Mouse (Mus musculus): ENCODE measurements around the gene Naaladl1.
"Not testable (repeated sequence)": the region's sequence is repeated elsewhere in the genome, so short reads cannot be mapped to it uniquely, and the experiment has no call there.

The Naaladl1 gene

GRCm38 (mm10) chr19:6127760-6128341 is 22.3 kb downstream of the Naaladl1 start, which contains the start of gene Snx15:
TSS of gene Snx15 (minus strand) at chr19:6128304.
- peak; percentile 99 for DNase-seq (ENCODE audit: low read depth, low spot score)

- DNase-seq (ENCODE audit: low read depth, low spot score): not testable (repeated sequence)
Measured at GRCm38 (mm10) chr19:6130414-6131128, 25.0 kb downstream of the Naaladl1 start.

GRCm38 (mm10) chr19:6132171-6132827 is 26.7 kb downstream of the Naaladl1 start:
- no peak for DNase-seq (ENCODE audit: low read depth, low spot score)

- not testable (repeated sequence) for DNase-seq (ENCODE audit: low read depth, low spot score)
Measured at GRCm38 (mm10) chr19:6133197-6133596, 27.6 kb downstream of the Naaladl1 start.

GRCm38 (mm10) chr19:6136397-6136796 is 30.8 kb downstream of the Naaladl1 start:
- no peak for DNase-seq (ENCODE audit: low read depth, low spot score)

GRCm38 (mm10) chr19:6139701-6140100 is 34.1 kb downstream of the Naaladl1 start:
- no peak for DNase-seq (ENCODE audit: low read depth, low spot score)

GRCm38 (mm10) chr19:6140374-6140677 is 34.7 kb downstream of the Naaladl1 start:
- DNase-seq (ENCODE audit: low read depth, low spot score): no peak

- DNase-seq (ENCODE audit: low read depth, low spot score): peak; percentile 99
Measured at GRCm38 (mm10) chr19:6140678-6141393, 35.3 kb downstream of the Naaladl1 start, which contains the start of gene Batf2. TSS of gene Batf2 (plus strand) at chr19:6140983.

GRCm38 (mm10) chr19:6141394-6141749 is 35.8 kb downstream of the Naaladl1 start, which contains the start of gene Arl2:
TSS of gene Arl2 (minus strand) at chr19:6141548.
- peak; percentile 96 for DNase-seq (ENCODE audit: low read depth, low spot score)

GRCm38 (mm10) chr19:6144842-6145241 is 39.3 kb downstream of the Naaladl1 start:
- DNase-seq (ENCODE audit: low read depth, low spot score): no peak

GRCm38 (mm10) chr19:6155174-6155573 is 49.6 kb downstream of the Naaladl1 start:
- DNase-seq (ENCODE audit: low read depth, low spot score): no peak

GRCm38 (mm10) chr19:6156372-6156771 is 50.8 kb downstream of the Naaladl1 start:
- DNase-seq (ENCODE audit: low read depth, low spot score): no peak

GRCm38 (mm10) chr19:6157220-6157619 is 51.6 kb downstream of the Naaladl1 start:
- DNase-seq (ENCODE audit: low read depth, low spot score): no peak

- DNase-seq (ENCODE audit: low read depth, low spot score): peak; percentile 34
Measured at GRCm38 (mm10) chr19:6163872-6164547, 58.4 kb downstream of the Naaladl1 start.

Measured in ZHBTc4 (cell line).